Mouse (Mus musculus): ENCODE data around the gene Rnf31. TPM values are rescaled to one million over a fixed set of nuclear protein-coding genes. Genes with fewer than 3 reads are reported as not detected.
A peak's percentile ranks its signal among the peaks of the same experiment; 100 is the strongest.

The Rnf31 gene
- polyA plus RNA-seq, 2 experiments: 6.5 to 7.6 TPM

GRCm38 (mm10) chr14:55563249-55563648 lies 28.3 kb upstream of the Rnf31 start:
- Histone ChIP-seq H3K27ac (no peak overlapping the region), H3K4me1 (replicated peaks; ENCODE audit: control insufficient read depth in 2 of 2, insufficient read depth in 2 of 2, low read length in 1 of 2) (peaks cover 12 to 24% of the 10 kb centered on the region in 2 experiments), H3K27me3 (ENCODE audit: control insufficient read depth, insufficient read depth, low read length) (no peaks in the 10 kb centered on the region), H3K9ac (replicated peaks) (no peak overlapping the region), H3K36me3 (replicated peaks; ENCODE audit: control insufficient read depth, insufficient read depth, low read depth) (peaks cover 37% of the 10 kb centered on the region), H3K4me3 (ENCODE audit: insufficient read depth in 1 of 2, low read depth in 2 of 2, low read length in 2 of 2) (no peak overlapping the region), H3K4me2 (ENCODE audit: low read depth) (no peak overlapping the region), H3K9me3 (ENCODE audit: control insufficient read depth, low read length) (no peaks in the 10 kb centered on the region)
- DNase-seq (ENCODE audit: low read depth in 3 of 3, low spot score in 3 of 3): no peak
- WGBS (ENCODE audit: insufficient replicate concordance): 80% methylated on average over 11 of the region's 11 CpGs
- no peak for ATAC-seq (ENCODE audit: insufficient read depth)
- TF ChIP-seq CTCF (IDR thresholded peaks at IDR 0.05; ENCODE audit: low read depth) (no peak), EP300 (IDR thresholded peaks at IDR 0.05; ENCODE audit: low read depth) (no peak)

- DNase-seq (ENCODE audit: low read depth in 3 of 3, low spot score in 3 of 3): no peak
Observed at GRCm38 (mm10) chr14:55565748-55566147, 25.8 kb upstream of the Rnf31 start.

GRCm38 (mm10) chr14:55567496-55567895 lies 24.0 kb upstream of the Rnf31 start:
- peaks cover 45% of the 10 kb centered on the region for H3K36me3 ChIP-seq (replicated peaks; ENCODE audit: control insufficient read depth, insufficient read depth, low read depth)
- no peak overlapping the region for H3K9ac ChIP-seq (replicated peaks)
- H3K4me2 ChIP-seq (ENCODE audit: low read depth): no peak overlapping the region
- no peaks in the 10 kb centered on the region for H3K27me3 ChIP-seq (ENCODE audit: control insufficient read depth, insufficient read depth, low read length)
- WGBS (ENCODE audit: insufficient replicate concordance): 80% methylated on average over 3 of the region's 3 CpGs
- H3K4me1 ChIP-seq (replicated peaks; ENCODE audit: control insufficient read depth in 2 of 2, insufficient read depth in 2 of 2, low read length in 1 of 2): peaks cover 0 to 1% of the 10 kb centered on the region in 2 experiments; a peak in 2 of 4 replicates
- ATAC-seq (ENCODE audit: insufficient read depth) (no peak), DNase-seq (ENCODE audit: low read depth in 3 of 3, low spot score in 3 of 3) (no peak)
- H3K4me3 ChIP-seq (ENCODE audit: insufficient read depth in 1 of 2, low read depth in 2 of 2, low read length in 2 of 2): no peak overlapping the region
- no peak for TF ChIP-seq EP300 (IDR thresholded peaks at IDR 0.05; ENCODE audit: low read depth)
- TF ChIP-seq CTCF (IDR thresholded peaks at IDR 0.05; ENCODE audit: low read depth): no peak
- no peak overlapping the region for H3K27ac ChIP-seq
- H3K9me3 ChIP-seq (ENCODE audit: control insufficient read depth, low read length): no peaks in the 10 kb centered on the region

More at GRCm38 (mm10) chr14:55565748-55566147, 25.8 kb upstream of the Rnf31 start:
- no peak overlapping the region for H3K27ac ChIP-seq
- no peak for ATAC-seq (ENCODE audit: insufficient read depth)
- H3K36me3 ChIP-seq (replicated peaks; ENCODE audit: control insufficient read depth, insufficient read depth, low read depth): peaks cover 45% of the 10 kb centered on the region
- H3K4me3 ChIP-seq (ENCODE audit: insufficient read depth in 1 of 2, low read depth in 2 of 2, low read length in 2 of 2): no peak overlapping the region
- peak; percentile 38 for TF ChIP-seq CTCF (IDR thresholded peaks at IDR 0.05; ENCODE audit: low read depth)
- no peak for TF ChIP-seq EP300 (IDR thresholded peaks at IDR 0.05; ENCODE audit: low read depth)
- H3K4me1 ChIP-seq (replicated peaks; ENCODE audit: control insufficient read depth in 2 of 2, insufficient read depth in 2 of 2, low read length in 1 of 2): peaks cover 9 to 13% of the 10 kb centered on the region in 2 experiments; a peak in 3 of 4 replicates
- no peak overlapping the region for H3K9ac ChIP-seq (replicated peaks)
- no peaks in the 10 kb centered on the region for H3K9me3 ChIP-seq (ENCODE audit: control insufficient read depth, low read length)
- H3K4me2 ChIP-seq (ENCODE audit: low read depth): no peak overlapping the region
- 74% methylated on average over 3 of the region's 3 CpGs for WGBS (ENCODE audit: insufficient replicate concordance)
- no peaks in the 10 kb centered on the region for H3K27me3 ChIP-seq (ENCODE audit: control insufficient read depth, insufficient read depth, low read length)

GRCm38 (mm10) chr14:55570588-55570987 lies 20.9 kb upstream of the Rnf31 start:
- H3K36me3 ChIP-seq (replicated peaks; ENCODE audit: control insufficient read depth, insufficient read depth, low read depth): peaks cover 27% of the 10 kb centered on the region
- peaks cover 0 to 1% of the 10 kb centered on the region in 2 experiments; a peak in 2 of 4 replicates for H3K4me1 ChIP-seq (replicated peaks; ENCODE audit: control insufficient read depth in 2 of 2, insufficient read depth in 2 of 2, low read length in 1 of 2)
- DNase-seq (ENCODE audit: low read depth in 3 of 3, low spot score in 3 of 3): no peak
- no peak overlapping the region for H3K9ac ChIP-seq (replicated peaks)
- 73% methylated on average over 2 of the region's 2 CpGs for WGBS (ENCODE audit: insufficient replicate concordance)
- H3K4me3 ChIP-seq (ENCODE audit: insufficient read depth in 1 of 2, low read depth in 2 of 2, low read length in 2 of 2): no peak overlapping the region
- no peak overlapping the region for H3K4me2 ChIP-seq (ENCODE audit: low read depth)
- no peaks in the 10 kb centered on the region for H3K27me3 ChIP-seq (ENCODE audit: control insufficient read depth, insufficient read depth, low read length)
- H3K27ac ChIP-seq: no peak overlapping the region
- ATAC-seq (ENCODE audit: insufficient read depth): no peak
- no peaks in the 10 kb centered on the region for H3K9me3 ChIP-seq (ENCODE audit: control insufficient read depth, low read length)
- TF ChIP-seq EP300 (IDR thresholded peaks at IDR 0.05; ENCODE audit: low read depth) (no peak), CTCF (IDR thresholded peaks at IDR 0.05; ENCODE audit: low read depth) (no peak)

- ATAC-seq (ENCODE audit: insufficient read depth) (no peak), DNase-seq (ENCODE audit: low read depth in 3 of 3, low spot score in 3 of 3) (no peak)
- H3K36me3 ChIP-seq (replicated peaks; ENCODE audit: control insufficient read depth, insufficient read depth, low read depth): peaks cover 15% of the 10 kb centered on the region
- H3K27me3 ChIP-seq (ENCODE audit: control insufficient read depth, insufficient read depth, low read length): no peaks in the 10 kb centered on the region
- TF ChIP-seq CTCF (IDR thresholded peaks at IDR 0.05; ENCODE audit: low read depth): no peak
- TF ChIP-seq EP300 (IDR thresholded peaks at IDR 0.05; ENCODE audit: low read depth): no peak
- no peak overlapping the region for H3K4me2 ChIP-seq (ENCODE audit: low read depth)
- H3K9me3 ChIP-seq (ENCODE audit: control insufficient read depth, low read length): no peaks in the 10 kb centered on the region
- H3K9ac ChIP-seq (replicated peaks): no peak overlapping the region
- peaks cover 0 to 1% of the 10 kb centered on the region in 2 experiments; a peak in 2 of 4 replicates for H3K4me1 ChIP-seq (replicated peaks; ENCODE audit: control insufficient read depth in 2 of 2, insufficient read depth in 2 of 2, low read length in 1 of 2)
- no peak overlapping the region for H3K27ac ChIP-seq
- no peak overlapping the region for H3K4me3 ChIP-seq (ENCODE audit: insufficient read depth in 1 of 2, low read depth in 2 of 2, low read length in 2 of 2)
Observed at GRCm38 (mm10) chr14:55571760-55572159, 19.7 kb upstream of the Rnf31 start.

Data from liver, embryonic 14.5 days (tissue).